Mouse (Mus musculus): ENCODE measurements around the gene Hspa2. TPM values are rescaled to one million over a fixed set of nuclear protein-coding genes. Genes with fewer than 3 reads are reported as not detected.
"Not testable (repeated sequence)": the region's sequence is repeated elsewhere in the genome, so short reads cannot be mapped to it uniquely, and the experiment has no call there.

Hspa2 gene
- polyA plus RNA-seq, 1 experiment from 2014 or later = 15.4 TPM

DNA sequence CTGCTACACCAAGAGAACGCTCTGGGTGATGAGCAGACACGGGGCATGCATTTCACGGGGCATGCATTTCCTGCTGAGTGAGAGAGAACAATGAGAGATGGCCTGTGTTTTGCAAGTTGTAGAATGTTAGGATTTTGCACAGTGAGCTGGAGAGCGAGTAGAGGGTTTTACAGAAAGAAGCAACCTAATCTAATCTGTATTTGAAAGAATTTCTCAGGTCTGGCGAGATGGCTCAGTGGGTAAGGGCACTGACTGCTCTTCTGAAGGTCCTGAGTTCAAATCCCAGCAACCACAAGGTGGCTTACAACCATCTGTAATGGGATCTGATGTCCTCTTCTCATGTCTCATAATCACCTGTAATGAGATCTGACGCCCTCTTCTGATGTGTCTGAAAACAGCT lies 39.5 kb downstream of the Hspa2 start:
- not testable (repeated sequence) for H3K36me3 ChIP-seq (ENCODE audit: control insufficient read depth, insufficient read depth, low read length); H3K27me3 ChIP-seq (ENCODE audit: control insufficient read depth, insufficient read depth, low read depth, low read length); ATAC-seq (ENCODE audit: low read depth); H3K27ac ChIP-seq (ENCODE audit: low read length); H3K4me3 ChIP-seq (ENCODE audit: low read length); H3K4me1 ChIP-seq (replicated peaks; ENCODE audit: control insufficient read depth, insufficient read depth, low read length); H3K9ac ChIP-seq (ENCODE audit: low read length); H3K9me3 ChIP-seq (ENCODE audit: control insufficient read depth, low read length); H3K4me2 ChIP-seq (ENCODE audit: low read depth, low read length)
- 72% methylated on average over 6 of the region's 6 CpGs for WGBS

DNA sequence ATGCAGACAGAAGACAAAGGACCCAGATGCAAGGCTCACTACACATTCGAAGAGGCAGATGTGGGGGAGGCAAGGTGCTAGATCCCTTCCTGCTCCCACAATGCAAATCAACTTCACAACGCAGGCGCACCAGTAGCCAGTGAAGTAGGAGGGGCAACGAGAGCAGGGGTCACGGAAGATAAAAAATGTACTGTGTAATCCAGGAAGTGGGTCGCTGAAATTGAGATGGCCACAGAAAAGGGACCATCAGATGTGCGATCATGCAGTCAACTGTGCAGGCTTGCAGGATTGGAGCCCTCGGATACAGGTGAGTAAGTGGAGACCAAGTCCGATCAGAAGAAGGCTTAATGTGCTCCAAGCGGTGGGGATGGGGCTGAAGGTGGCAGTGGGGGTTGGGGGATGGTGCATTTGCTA lies 40.4 kb downstream of the Hspa2 start:
- Histone ChIP-seq H3K27ac (ENCODE audit: low read length) (no peak overlapping the region), H3K27me3 (ENCODE audit: control insufficient read depth, insufficient read depth, low read depth, low read length) (no peaks in the 10 kb centered on the region), H3K9me3 (ENCODE audit: control insufficient read depth, low read length) (no peaks in the 10 kb centered on the region), H3K36me3 (ENCODE audit: control insufficient read depth, insufficient read depth, low read length) (no peaks in the 10 kb centered on the region), H3K4me2 (ENCODE audit: low read depth, low read length) (no peak overlapping the region), H3K4me1 (replicated peaks; ENCODE audit: control insufficient read depth, insufficient read depth, low read length) (0 out of 2 replicates have a peak, but pooled peaks cover 6% of the 10 kb centered on the region), H3K9ac (ENCODE audit: low read length) (no peak overlapping the region), H3K4me3 (ENCODE audit: low read length) (no peak overlapping the region)
- ATAC-seq (ENCODE audit: low read depth) = no peak
- WGBS = 59% methylated on average over 10 of the region's 10 CpGs

DNA sequence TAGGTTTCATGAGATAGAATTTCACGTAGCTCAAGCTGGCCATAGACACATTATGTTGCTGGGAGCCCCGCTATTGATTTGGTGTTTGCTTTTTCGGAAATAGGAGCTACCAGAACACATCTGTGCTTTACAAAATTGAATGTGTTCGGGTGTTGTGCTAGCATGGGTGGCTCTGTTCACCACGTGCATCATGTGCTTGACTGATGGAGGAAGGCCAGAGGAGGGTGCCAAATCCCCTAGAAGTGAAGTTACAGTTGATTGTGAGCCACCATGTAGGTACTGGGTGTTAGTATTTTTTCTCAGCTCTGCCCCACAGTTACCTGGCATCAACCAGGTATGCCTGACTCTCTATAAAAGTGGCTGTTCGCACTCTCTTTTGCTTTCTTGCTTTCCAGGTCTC lies 40.9 kb downstream of the Hspa2 start:
- no peaks in the 10 kb centered on the region for H3K36me3 ChIP-seq (ENCODE audit: control insufficient read depth, insufficient read depth, low read length)
- no peak overlapping the region for H3K4me2 ChIP-seq (ENCODE audit: low read depth, low read length)
- 82% methylated on average over 6 of the region's 6 CpGs for WGBS
- no peak for ATAC-seq (ENCODE audit: low read depth)
- H3K27me3 ChIP-seq (ENCODE audit: control insufficient read depth, insufficient read depth, low read depth, low read length) = no peaks in the 10 kb centered on the region
- 0 out of 2 replicates have a peak, but pooled peaks cover 6% of the 10 kb centered on the region for H3K4me1 ChIP-seq (replicated peaks; ENCODE audit: control insufficient read depth, insufficient read depth, low read length)
- H3K9ac ChIP-seq (ENCODE audit: low read length) = no peak overlapping the region
- H3K27ac ChIP-seq (ENCODE audit: low read length) = no peak overlapping the region
- H3K9me3 ChIP-seq (ENCODE audit: control insufficient read depth, low read length) = no peaks in the 10 kb centered on the region
- no peak overlapping the region for H3K4me3 ChIP-seq (ENCODE audit: low read length)

DNA sequence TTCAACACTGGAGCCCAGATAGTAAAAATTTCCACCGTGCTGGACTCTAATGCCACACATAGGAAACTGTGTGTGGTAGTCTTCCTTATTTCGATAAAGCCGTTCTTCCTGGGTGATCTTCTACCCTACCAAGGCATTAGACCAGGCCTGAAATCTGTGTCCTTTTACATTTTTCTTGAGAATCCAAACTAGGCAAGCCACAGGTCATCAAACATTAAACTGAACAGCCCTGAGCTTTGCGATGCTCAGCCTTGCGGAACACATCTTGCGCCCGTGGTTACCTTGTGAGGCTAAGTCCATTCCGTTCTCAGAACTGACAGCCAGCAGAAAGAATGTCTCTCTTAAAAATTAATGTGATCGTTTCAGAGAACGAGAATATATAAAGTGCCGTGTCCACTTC lies 42.2 kb downstream of the Hspa2 start:
- no peak overlapping the region for H3K4me3 ChIP-seq (ENCODE audit: low read length)
- no peaks in the 10 kb centered on the region for H3K27me3 ChIP-seq (ENCODE audit: control insufficient read depth, insufficient read depth, low read depth, low read length)
- H3K27ac ChIP-seq (ENCODE audit: low read length) = no peak overlapping the region
- H3K9ac ChIP-seq (ENCODE audit: low read length) = no peak overlapping the region
- H3K36me3 ChIP-seq (ENCODE audit: control insufficient read depth, insufficient read depth, low read length) = no peaks in the 10 kb centered on the region
- H3K4me1 ChIP-seq (replicated peaks; ENCODE audit: control insufficient read depth, insufficient read depth, low read length) = 0 out of 2 replicates have a peak, but pooled peaks cover 6% of the 10 kb centered on the region
- no peak overlapping the region for H3K4me2 ChIP-seq (ENCODE audit: low read depth, low read length)
- no peak for ATAC-seq (ENCODE audit: low read depth)
- 69% methylated on average over 11 of the region's 11 CpGs for whole genome bisulfite sequencing
- no peaks in the 10 kb centered on the region for H3K9me3 ChIP-seq (ENCODE audit: control insufficient read depth, low read length)

DNA sequence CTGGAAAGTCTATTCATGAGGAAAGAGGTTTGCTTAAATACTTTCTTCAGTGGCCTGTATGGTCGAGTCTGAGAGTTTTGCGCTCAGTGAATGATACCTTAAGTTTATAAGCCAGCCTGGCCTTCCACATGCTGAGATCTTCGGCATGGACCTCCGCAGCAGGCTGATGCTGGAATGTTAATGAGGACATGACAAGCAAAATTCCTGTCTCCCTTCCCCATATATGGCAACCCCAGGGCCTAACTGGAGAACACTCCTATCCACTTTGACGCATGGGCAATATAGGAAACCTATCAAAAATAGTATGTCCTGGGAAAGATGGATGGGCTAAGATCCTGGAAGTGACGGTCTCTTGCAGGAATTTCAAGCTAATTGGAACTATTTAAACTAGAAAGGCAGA lies 44.2 kb downstream of the Hspa2 start:
- peak overlapping the region; percentile 20; the same call in 1 of the 2 replicates for H3K4me3 ChIP-seq (ENCODE audit: low read length)
- WGBS = 41% methylated on average over 6 of the region's 6 CpGs
- H3K27ac ChIP-seq (ENCODE audit: low read length) = no peak overlapping the region; the same call in 1 of the 2 replicates
- H3K9me3 ChIP-seq (ENCODE audit: control insufficient read depth, low read length) = no peaks in the 10 kb centered on the region
- H3K4me2 ChIP-seq (ENCODE audit: low read depth, low read length) = peak overlapping the region; percentile 52
- 0 out of 2 replicates have a peak, but pooled peaks cover 6% of the 10 kb centered on the region for H3K4me1 ChIP-seq (replicated peaks; ENCODE audit: control insufficient read depth, insufficient read depth, low read length)
- no peaks in the 10 kb centered on the region for H3K27me3 ChIP-seq (ENCODE audit: control insufficient read depth, insufficient read depth, low read depth, low read length)
- ATAC-seq (ENCODE audit: low read depth) = no peak
- H3K36me3 ChIP-seq (ENCODE audit: control insufficient read depth, insufficient read depth, low read length) = no peaks in the 10 kb centered on the region
- H3K9ac ChIP-seq (ENCODE audit: low read length) = no peak overlapping the region

DNA sequence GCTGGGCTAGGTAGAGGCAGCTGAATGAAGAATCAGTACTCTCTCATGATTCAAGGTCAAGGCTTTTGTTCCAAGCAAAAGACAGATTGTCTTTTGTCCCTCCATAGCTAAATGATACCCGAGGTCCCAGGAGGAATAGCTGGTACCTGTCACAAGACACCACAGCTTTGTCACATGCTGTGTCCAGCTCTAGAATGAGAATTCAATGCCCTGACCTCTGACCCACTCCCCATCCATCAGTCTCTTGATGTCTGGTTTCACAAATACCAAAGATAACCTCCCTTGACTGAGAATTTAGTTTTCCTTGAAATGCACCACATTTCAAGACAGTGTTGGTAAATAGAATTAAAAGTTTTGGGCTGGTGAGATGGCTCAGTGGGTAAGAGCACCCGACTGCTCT lies 48.2 kb downstream of the Hspa2 start:
- no peak for ATAC-seq (ENCODE audit: low read depth)
- WGBS = 13% methylated on average over 2 of the region's 2 CpGs
- H3K27ac ChIP-seq (ENCODE audit: low read length) = no peak overlapping the region

More for the DNA sequence above, 48.2 kb downstream of the Hspa2 start:
- no peaks in the 10 kb centered on the region for H3K9me3 ChIP-seq (ENCODE audit: control insufficient read depth, low read length)
- no peak overlapping the region for H3K9ac ChIP-seq (ENCODE audit: low read length)
- no peak overlapping the region for H3K4me3 ChIP-seq (ENCODE audit: low read length)
- 0 out of 2 replicates have a peak, but pooled peaks cover 6% of the 10 kb centered on the region for H3K4me1 ChIP-seq (replicated peaks; ENCODE audit: control insufficient read depth, insufficient read depth, low read length)
- H3K27me3 ChIP-seq (ENCODE audit: control insufficient read depth, insufficient read depth, low read depth, low read length) = no peaks in the 10 kb centered on the region
- no peak overlapping the region for H3K4me2 ChIP-seq (ENCODE audit: low read depth, low read length)
- H3K36me3 ChIP-seq (ENCODE audit: control insufficient read depth, insufficient read depth, low read length) = no peaks in the 10 kb centered on the region

Other genes starting within 250 kb of the Hspa2 start
- 0.28 and 0.46 TPM in 2 replicates for gene Esr2, start 226.9 kb upstream of the Hspa2 start, polyA plus RNA-seq (2015; fragmentation: Nextera tagmentation; extraction: Ambion mirVana)
- gene Tex21, start 157.4 kb upstream of the Hspa2 start, polyA plus RNA-seq (2015; fragmentation: Nextera tagmentation; extraction: Ambion mirVana) = not detected in 2 replicates
- gene Mthfd1, start 148.9 kb upstream of the Hspa2 start, polyA plus RNA-seq (2015; fragmentation: Nextera tagmentation; extraction: Ambion mirVana) = 92.9 and 93.2 TPM in 2 replicates
- gene Akap5, start 79.3 kb upstream of the Hspa2 start, polyA plus RNA-seq (2015; fragmentation: Nextera tagmentation; extraction: Ambion mirVana) = 35.7 and 43.7 TPM in 2 replicates
- 14.6 and 16.9 TPM in 2 replicates for gene Zbtb25, start 34.6 kb upstream of the Hspa2 start, polyA plus RNA-seq (2015; fragmentation: Nextera tagmentation; extraction: Ambion mirVana)
- 9.8 and 10.4 TPM in 2 replicates for gene Zbtb1, start 33.9 kb upstream of the Hspa2 start, polyA plus RNA-seq (2015; fragmentation: Nextera tagmentation; extraction: Ambion mirVana)
- 9.1 and 10.4 TPM in 2 replicates for gene Ppp1r36, start 13.4 kb downstream of the Hspa2 start, polyA plus RNA-seq (2015; fragmentation: Nextera tagmentation; extraction: Ambion mirVana)
- gene Plekhg3, start 126.7 kb downstream of the Hspa2 start, polyA plus RNA-seq (2015; fragmentation: Nextera tagmentation; extraction: Ambion mirVana) = 6.3 and 7.5 TPM in 2 replicates

Measured in lung, embryonic 16.5 days (tissue).